Mouse (Mus musculus) E14TG2a.4 (cell line): ENCODE results near the gene Bap1.

Source experiments
- CTCF ChIP-seq: conservative IDR thresholded peaks from 2 replicates; pipeline ENCODE4 v1.5.1; 2014; ENCODE audit warnings: low read length
- POU5F1 ChIP-seq: IDR thresholded peaks from 2 replicates; pipeline ENCODE4 v1.6.1; 2014; ENCODE audit warnings: low read length, borderline replicate concordance

DNA sequence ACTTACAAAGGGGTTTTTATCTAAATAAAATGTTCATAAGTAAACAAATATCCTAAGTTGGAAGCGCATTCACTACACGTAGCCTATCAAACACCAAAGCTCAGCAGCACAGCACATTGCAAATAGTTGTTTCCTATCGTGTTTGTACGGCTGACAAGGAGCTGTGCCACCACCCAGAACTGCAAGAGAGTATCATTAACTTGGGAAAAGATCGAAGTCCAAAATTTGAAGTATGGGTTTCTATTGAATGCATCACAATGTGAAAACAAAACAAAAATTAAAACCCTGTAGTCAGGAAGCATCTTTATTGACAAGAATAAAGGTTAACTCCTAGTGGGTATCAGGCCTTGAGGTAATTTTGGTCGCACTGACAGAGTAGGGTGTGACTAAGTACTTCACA, 2.9 kb upstream of the Bap1 start:
- TF ChIP-seq POU5F1, result no peak
- no peak for TF ChIP-seq CTCF
